Mouse (Mus musculus): ENCODE data around the gene Spag9. TPM values are rescaled to one million over a fixed set of nuclear protein-coding genes. Genes with fewer than 3 reads are reported as not detected.

The Spag9 gene
- polyA plus RNA-seq, 1 experiment = 12.6 TPM

GRCm38 (mm10) chr11:93994531-93994930, 1.4 kb upstream of the Spag9 start:
- Histone ChIP-seq H3K36me3 (ENCODE audit: control insufficient read depth, insufficient read depth) (no peaks in the 10 kb centered on the region), H3K79me3 (ENCODE audit: low read depth) (peaks cover 30% of the 10 kb centered on the region), H3ac (ENCODE audit: control insufficient read depth, insufficient read length, low read depth) (peak overlapping the region; percentile 52), H3K27me3 (ENCODE audit: control insufficient read depth, insufficient read depth, insufficient read length) (no peaks in the 10 kb centered on the region), H3K79me2 (ENCODE audit: control insufficient read depth, insufficient read depth) (peaks cover 36% of the 10 kb centered on the region), H3K4me3 (ENCODE audit: insufficient read depth, poor library complexity, severe bottlenecking) (no peak overlapping the region)
- TF ChIP-seq MYOG (IDR thresholded peaks at IDR 0.05; ENCODE audit: control insufficient read depth, extremely low read depth, insufficient read length) = no peak
- TF ChIP-seq MAX (IDR thresholded peaks at IDR 0.05) = no peak
- no peak for TF ChIP-seq CEBPB (IDR thresholded peaks at IDR 0.05; ENCODE audit: low read depth)
- no peak for TF ChIP-seq USF1 (IDR thresholded peaks at IDR 0.05; ENCODE audit: low read depth)
- TF ChIP-seq CTCF (IDR thresholded peaks at IDR 0.05; ENCODE audit: control insufficient read depth, insufficient read depth, insufficient read length) = no peak
- no peak for TF ChIP-seq FOSL1 (IDR thresholded peaks at IDR 0.05; ENCODE audit: insufficient read depth, low read length, poor library complexity, severe bottlenecking)
- no peak for TF ChIP-seq MYOD1 (IDR thresholded peaks at IDR 0.05; ENCODE audit: control insufficient read depth, insufficient read length, low read depth)

- no peaks in the 10 kb centered on the region for H3K27me3 ChIP-seq (ENCODE audit: control insufficient read depth, insufficient read depth, insufficient read length)
- no peaks in the 10 kb centered on the region for H3K36me3 ChIP-seq (ENCODE audit: control insufficient read depth, insufficient read depth)
- H3K4me3 ChIP-seq (ENCODE audit: insufficient read depth, poor library complexity, severe bottlenecking) = peak overlapping the region; percentile 86
- peaks cover 42% of the 10 kb centered on the region for H3K79me2 ChIP-seq (ENCODE audit: control insufficient read depth, insufficient read depth)
- peaks cover 37% of the 10 kb centered on the region for H3K79me3 ChIP-seq (ENCODE audit: low read depth)
- peak; percentile 54 for TF ChIP-seq MAX (IDR thresholded peaks at IDR 0.05)
- no peak for TF ChIP-seq MYOD1 (IDR thresholded peaks at IDR 0.05; ENCODE audit: control insufficient read depth, insufficient read length, low read depth)
- TF ChIP-seq FOSL1 (IDR thresholded peaks at IDR 0.05; ENCODE audit: insufficient read depth, low read length, poor library complexity, severe bottlenecking) = peak; percentile 77
- H3ac ChIP-seq (ENCODE audit: control insufficient read depth, insufficient read length, low read depth) = peak overlapping the region; percentile 81
Measured at GRCm38 (mm10) chr11:93995111-93995719, 676 bp upstream of the Spag9 start.

DNA sequence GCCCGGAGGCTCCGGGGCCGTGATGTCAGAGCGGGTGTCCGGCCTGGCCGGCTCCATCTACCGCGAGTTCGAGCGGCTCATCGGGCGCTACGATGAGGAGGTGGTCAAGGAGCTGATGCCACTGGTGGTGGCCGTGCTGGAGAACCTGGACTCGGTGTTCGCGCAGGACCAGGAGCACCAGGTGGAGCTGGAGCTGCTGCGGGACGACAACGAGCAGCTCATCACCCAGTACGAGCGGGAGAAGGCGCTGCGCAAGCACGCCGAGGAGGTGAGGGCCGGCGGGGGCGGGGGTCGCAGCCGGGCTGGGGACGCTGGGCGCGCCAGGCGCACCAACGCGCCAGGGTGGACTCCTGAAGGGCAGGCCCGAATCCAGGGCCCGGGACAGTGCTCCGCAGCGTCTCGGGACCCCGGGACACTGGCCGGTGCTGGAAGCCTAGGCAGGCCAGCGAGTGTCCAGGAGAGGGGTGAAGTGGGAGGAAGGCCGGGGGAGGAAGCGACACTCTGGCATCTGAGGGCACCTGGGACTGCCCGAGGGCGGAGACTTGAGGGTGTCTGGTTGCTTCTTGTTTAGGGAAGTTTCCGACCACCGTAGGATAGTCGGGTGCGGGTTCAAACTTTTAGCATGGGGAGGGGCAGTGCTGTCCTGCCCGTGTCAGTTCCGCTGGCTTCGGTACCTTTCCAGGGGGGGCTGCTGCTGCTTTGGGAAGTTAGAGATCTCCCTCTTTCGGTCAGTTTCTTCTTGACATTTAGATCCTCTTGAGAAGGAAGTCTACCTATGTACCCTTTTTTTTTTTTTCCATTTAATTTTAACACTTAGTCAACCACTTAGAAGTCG, 632 bp downstream of the Spag9 start:
- Histone ChIP-seq H3K4me3 (ENCODE audit: insufficient read depth, poor library complexity, severe bottlenecking) (peak overlapping the region; percentile 86), H3K79me3 (ENCODE audit: low read depth) (peaks cover 47% of the 10 kb centered on the region), H3K27me3 (ENCODE audit: control insufficient read depth, insufficient read depth, insufficient read length) (no peaks in the 10 kb centered on the region), H3K36me3 (ENCODE audit: control insufficient read depth, insufficient read depth) (peaks cover 5% of the 10 kb centered on the region), H3K79me2 (ENCODE audit: control insufficient read depth, insufficient read depth) (peaks cover 54% of the 10 kb centered on the region), H3ac (ENCODE audit: control insufficient read depth, insufficient read length, low read depth) (peak overlapping the region; percentile 87)
- TF ChIP-seq CTCF (IDR thresholded peaks at IDR 0.05; ENCODE audit: control insufficient read depth, insufficient read depth, insufficient read length) (no peak), CEBPB (IDR thresholded peaks at IDR 0.05; ENCODE audit: low read depth) (no peak), USF1 (IDR thresholded peaks at IDR 0.05; ENCODE audit: low read depth) (no peak), MAX (IDR thresholded peaks at IDR 0.05) (no peak), MYOD1 (IDR thresholded peaks at IDR 0.05; ENCODE audit: control insufficient read depth, insufficient read length, low read depth) (no peak), FOSL1 (IDR thresholded peaks at IDR 0.05; ENCODE audit: insufficient read depth, low read length, poor library complexity, severe bottlenecking) (no peak), MYOG (IDR thresholded peaks at IDR 0.05; ENCODE audit: control insufficient read depth, extremely low read depth, insufficient read length) (no peak)

GRCm38 (mm10) chr11:93997141-93997775, 1.4 kb downstream of the Spag9 start:
- TF ChIP-seq CEBPB (IDR thresholded peaks at IDR 0.05; ENCODE audit: low read depth) (no peak), MYOG (IDR thresholded peaks at IDR 0.05; ENCODE audit: control insufficient read depth, extremely low read depth, insufficient read length) (no peak), MYOD1 (IDR thresholded peaks at IDR 0.05; ENCODE audit: control insufficient read depth, insufficient read length, low read depth) (no peak)
- no peaks in the 10 kb centered on the region for H3K27me3 ChIP-seq (ENCODE audit: control insufficient read depth, insufficient read depth, insufficient read length)
- H3K36me3 ChIP-seq (ENCODE audit: control insufficient read depth, insufficient read depth) = peaks cover 5% of the 10 kb centered on the region
- peaks cover 47% of the 10 kb centered on the region for H3K79me3 ChIP-seq (ENCODE audit: low read depth)
- H3K79me2 ChIP-seq (ENCODE audit: control insufficient read depth, insufficient read depth) = peaks cover 55% of the 10 kb centered on the region
- H3ac ChIP-seq (ENCODE audit: control insufficient read depth, insufficient read length, low read depth) = peak overlapping the region; percentile 54
- H3K4me3 ChIP-seq (ENCODE audit: insufficient read depth, poor library complexity, severe bottlenecking) = peak overlapping the region; percentile 86

DNA sequence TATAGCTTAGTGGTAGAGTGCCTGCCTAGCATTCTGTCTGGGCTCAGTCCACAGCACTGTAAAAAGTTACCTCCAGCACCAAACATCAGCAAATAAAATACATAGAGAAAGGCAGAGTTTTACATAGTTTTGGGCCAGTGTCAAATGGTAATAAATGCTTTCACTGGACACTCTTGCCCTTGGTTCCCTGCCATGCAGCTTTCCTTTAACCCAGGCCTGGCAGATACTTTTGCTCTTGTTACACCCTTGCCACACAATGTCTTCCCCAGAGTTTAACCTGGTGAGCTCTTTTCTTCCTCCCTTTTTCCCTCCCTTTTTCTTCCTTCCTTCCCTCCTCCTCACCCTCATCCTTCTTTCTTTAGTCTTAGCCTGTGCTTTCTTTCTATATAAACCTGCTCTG, 3.4 kb downstream of the Spag9 start:
- Histone ChIP-seq H3K79me3 (ENCODE audit: low read depth) (peaks cover 66% of the 10 kb centered on the region), H3K36me3 (ENCODE audit: control insufficient read depth, insufficient read depth) (peaks cover 5% of the 10 kb centered on the region), H3K4me3 (ENCODE audit: insufficient read depth, poor library complexity, severe bottlenecking) (no peak overlapping the region), H3ac (ENCODE audit: control insufficient read depth, insufficient read length, low read depth) (no peak overlapping the region), H3K27me3 (ENCODE audit: control insufficient read depth, insufficient read depth, insufficient read length) (no peaks in the 10 kb centered on the region), H3K79me2 (ENCODE audit: control insufficient read depth, insufficient read depth) (peaks cover 75% of the 10 kb centered on the region)
- TF ChIP-seq CTCF (IDR thresholded peaks at IDR 0.05; ENCODE audit: control insufficient read depth, insufficient read depth, insufficient read length) (no peak), MYOG (IDR thresholded peaks at IDR 0.05; ENCODE audit: control insufficient read depth, extremely low read depth, insufficient read length) (no peak), FOSL1 (IDR thresholded peaks at IDR 0.05; ENCODE audit: insufficient read depth, low read length, poor library complexity, severe bottlenecking) (no peak), MAX (IDR thresholded peaks at IDR 0.05) (no peak), USF1 (IDR thresholded peaks at IDR 0.05; ENCODE audit: low read depth) (no peak), CEBPB (IDR thresholded peaks at IDR 0.05; ENCODE audit: low read depth) (no peak), MYOD1 (IDR thresholded peaks at IDR 0.05; ENCODE audit: control insufficient read depth, insufficient read length, low read depth) (no peak)
